24 mouse cellular contexts compared by ENCODE assay signal in the genomic region with DNA sequence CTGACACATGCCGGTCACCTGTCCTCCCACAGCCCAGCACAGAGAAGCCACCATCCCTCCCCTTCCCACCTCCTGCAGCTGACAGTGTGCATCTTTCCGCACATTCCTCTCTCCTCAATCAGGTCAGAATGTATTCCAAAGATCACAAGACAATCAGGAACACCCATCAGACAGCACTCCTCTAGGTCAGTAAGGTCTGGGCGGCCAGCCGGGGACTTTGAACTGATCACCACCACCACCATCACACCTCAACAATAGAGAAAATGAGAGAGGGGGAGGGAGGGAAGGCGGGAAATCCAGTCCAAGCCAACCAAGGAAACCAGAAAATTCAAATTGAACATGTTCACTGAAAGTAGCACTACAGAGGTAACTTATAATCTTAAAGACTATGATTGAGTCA.
DNase-seq lines count a peak whose midpoint lies in the region; ATAC-seq and TF ChIP-seq lines count a peak whose summit lies in the region.
"Had no signal": no experiment of that assay in that cellular context is flagged by ENCODE, and none has a peak within 500 bp of the region (broad histone marks: within the 10 kb centered on the region; RNA-seq: fewer than 3 reads in every experiment).

No protein-coding gene starts in this region.

- WGBS in liver, embryonic 14.5 days (ENCODE audit: insufficient replicate concordance): 76% methylated on average over 5 of the region's 5 CpGs
- WGBS in liver, postnatal 0 days (ENCODE audit: insufficient replicate concordance): 78% methylated on average over 5 of the region's 5 CpGs

- H3K4me3 ChIP-seq in gastrocnemius, adult 2 months: no peak overlapping the region
- no peak overlapping the region for H3K4me3 ChIP-seq in liver, embryonic 14.5 days (ENCODE audit: insufficient read depth in 1 of 2, low read depth in 2 of 2, low read length in 2 of 2)
- no peak overlapping the region for H3K4me3 ChIP-seq in liver, postnatal 0 days (ENCODE audit: low read depth, low read length)
- no peak overlapping the region for H3K4me3 ChIP-seq in brown adipose tissue, adult 24 weeks (ENCODE audit: insufficient read depth, low read depth, low read length)
- H3K4me3 ChIP-seq: forebrain, embryonic 13.5 days; heart, embryonic 12.5 days; hindbrain, embryonic 13.5 days; stomach, embryonic 15.5 days had no signal

- H3K27me3 ChIP-seq in liver, embryonic 14.5 days (ENCODE audit: control insufficient read depth, insufficient read depth, low read length): no peaks in the 10 kb centered on the region
- H3K27me3 ChIP-seq in liver, postnatal 0 days (ENCODE audit: insufficient read depth, low read length): no peaks in the 10 kb centered on the region
- H3K27me3 ChIP-seq: forebrain, embryonic 13.5 days; heart, embryonic 12.5 days; hindbrain, embryonic 13.5 days; stomach, embryonic 15.5 days had no signal

- intact Hi-C loops in gastrocnemius, adult 2 months (cut with DNase I): no loop called here

- H3K4me2 ChIP-seq in liver, embryonic 14.5 days (ENCODE audit: low read depth): no peak overlapping the region
- H3K4me2 ChIP-seq in liver, postnatal 0 days (ENCODE audit: low read depth, low read length): no peak overlapping the region
- H3K4me2 ChIP-seq: forebrain, embryonic 13.5 days; heart, embryonic 12.5 days; hindbrain, embryonic 13.5 days; midbrain, embryonic 11.5 days; stomach, embryonic 15.5 days had no signal

- TF ChIP-seq CTCF in gastrocnemius, adult 2 months (IDR thresholded peaks at IDR 0.05): no peak
- no peak for TF ChIP-seq CTCF in liver, embryonic 14.5 days (IDR thresholded peaks at IDR 0.05; ENCODE audit: low read depth)
- no peak for TF ChIP-seq CTCF in liver, postnatal 0 days (IDR thresholded peaks at IDR 0.05; ENCODE audit: low read depth)

- H3K27ac ChIP-seq in gastrocnemius, adult 2 months: peak overlapping the region; percentile 68; the same call in 1 of the 2 replicates
- H3K27ac ChIP-seq in liver, embryonic 14.5 days: no peak overlapping the region
- H3K27ac ChIP-seq in liver, postnatal 0 days (ENCODE audit: low read depth): no peak overlapping the region
- 0 out of 2 replicates have a peak overlapping the region, but pooled peaks have one; percentile 4 for H3K27ac ChIP-seq in brown adipose tissue, adult 24 weeks (replicated peaks; ENCODE audit: low read depth, low read length)
- H3K27ac ChIP-seq: forebrain, embryonic 13.5 days; hindbrain, embryonic 13.5 days; stomach, embryonic 15.5 days had no signal

- no peak for TF ChIP-seq EP300 in liver, embryonic 14.5 days (IDR thresholded peaks at IDR 0.05; ENCODE audit: low read depth)
- TF ChIP-seq EP300 in liver, postnatal 0 days (IDR thresholded peaks at IDR 0.05; ENCODE audit: low read depth): no peak

- no peaks in the 10 kb centered on the region for H3K36me3 ChIP-seq in liver, embryonic 14.5 days (replicated peaks; ENCODE audit: control insufficient read depth, insufficient read depth, low read depth)
- H3K36me3 ChIP-seq in liver, postnatal 0 days (replicated peaks; ENCODE audit: insufficient read depth, low read length): 0 out of 2 replicates have a peak, but pooled peaks cover 3% of the 10 kb centered on the region

- 0 out of 2 replicates have a peak, but pooled peaks have one; percentile 21 for ATAC-seq in liver, embryonic 14.5 days (ENCODE audit: insufficient read depth)
- ATAC-seq in liver, postnatal 0 days: no peak
- ATAC-seq: forebrain, embryonic 13.5 days; midbrain, embryonic 16.5 days had no signal

- 0 out of 4 replicates have a peak, but pooled peaks cover 0 to 2% of the 10 kb centered on the region in 2 experiments for H3K4me1 ChIP-seq in liver, embryonic 14.5 days (replicated peaks; ENCODE audit: control insufficient read depth in 2 of 2, insufficient read depth in 2 of 2, low read length in 1 of 2)
- H3K4me1 ChIP-seq in liver, postnatal 0 days (ENCODE audit: insufficient read depth): no peaks in the 10 kb centered on the region
- H3K4me1 ChIP-seq in brown adipose tissue, adult 24 weeks (ENCODE audit: control insufficient read depth, insufficient read depth, insufficient read length, low read length): no peaks in the 10 kb centered on the region; the same call in 1 of the 2 replicates
- H3K4me1 ChIP-seq: forebrain, embryonic 13.5 days; stomach, embryonic 15.5 days had no signal

- no peak for DNase-seq in gastrocnemius, adult 2 months
- no peak for DNase-seq in gastrocnemius, postnatal 4 days (ENCODE audit: low spot score in 2 of 2)
- DNase-seq in kidney, adult 9 months: peak; percentile 68
- DNase-seq in kidney, postnatal 14 days: no peak
- DNase-seq in liver, embryonic 14.5 days (ENCODE audit: low read depth in 3 of 3, low spot score in 3 of 3): no peak
- DNase-seq in liver, postnatal 0 days: no peak
- DNase-seq in thymus, postnatal 25 days: no peak
- DNase-seq: adrenal gland, postnatal 14 days; cerebellum, adult 18-20 months; cerebellum, postnatal 14 days; gastrocnemius, postnatal 25 days; heart, postnatal 4 days; layer of hippocampus, postnatal 36 days; left cerebral cortex, postnatal 4 days; lung, adult 2 months; lung, postnatal 10 days; right cerebral cortex, postnatal 25 days had no signal

- no peaks in the 10 kb centered on the region for H3K9me3 ChIP-seq in liver, embryonic 14.5 days (ENCODE audit: control insufficient read depth, low read length)
- H3K9me3 ChIP-seq in liver, postnatal 0 days (ENCODE audit: low read length): no peaks in the 10 kb centered on the region
- H3K9me3 ChIP-seq: stomach, embryonic 15.5 days had no signal

- H3K9ac ChIP-seq in liver, embryonic 14.5 days (replicated peaks): no peak overlapping the region
- no peak overlapping the region for H3K9ac ChIP-seq in liver, postnatal 0 days (replicated peaks)
- H3K9ac ChIP-seq: forebrain, embryonic 13.5 days; heart, embryonic 12.5 days; hindbrain, embryonic 13.5 days; stomach, embryonic 15.5 days had no signal

Comparison
In these comparisons a context has a peak if more than half of its experiments do, and no peak if none do; other contexts are left out.
1. H3K27ac ChIP-seq: peak in gastrocnemius, adult 2 months (single experiment) and brown adipose tissue, adult 24 weeks (single experiment); none in liver, embryonic 14.5 days (single experiment) and liver, postnatal 0 days (single experiment).